Mouse (Mus musculus): ENCODE results near the gene Prex1.
"Not testable (repeated sequence)": the region's sequence is repeated elsewhere in the genome, so short reads cannot be mapped to it uniquely, and the experiment has no call there.

The Prex1 gene

DNA sequence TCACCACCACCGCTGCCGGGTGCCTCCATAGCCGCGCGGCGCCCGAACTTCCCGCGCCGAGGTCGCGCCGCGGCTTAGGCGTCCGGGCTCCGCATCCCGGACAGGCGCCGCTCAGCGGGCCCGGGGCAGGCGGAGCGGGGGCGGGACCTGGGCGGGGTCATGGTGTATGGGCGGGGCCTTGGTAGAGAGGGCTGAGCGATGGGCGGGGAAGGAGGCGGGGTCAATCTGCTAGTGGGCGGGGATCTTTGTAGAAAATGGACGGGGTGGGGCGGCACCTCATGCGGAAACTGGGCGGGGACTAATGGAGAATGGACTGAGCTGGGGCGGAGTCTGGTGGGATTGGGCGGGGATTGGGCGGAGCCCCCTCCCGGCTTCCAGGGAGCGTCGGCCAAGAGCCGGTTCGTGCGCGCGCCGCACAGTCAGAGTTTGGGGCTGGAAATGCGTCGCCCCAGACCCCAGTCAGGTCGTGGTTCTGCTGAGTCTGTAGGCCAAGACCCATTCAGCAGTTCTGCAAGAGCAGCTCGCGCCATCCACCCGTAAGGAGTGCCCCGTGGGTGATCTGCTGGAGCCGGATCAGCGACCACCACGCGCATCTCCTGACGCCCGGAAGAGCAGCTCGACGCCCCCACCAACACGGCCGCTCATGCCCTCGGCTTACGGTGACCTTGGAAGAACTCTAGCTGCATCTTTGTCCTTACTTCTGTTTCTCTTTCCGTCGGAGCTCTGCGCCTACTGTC is at the start of gene Prex1:
TSS of gene Prex1 (minus strand) at position 143 of the 737 bp plus-strand sequence.
- DNase-seq (ENCODE audit: low spot score), result peak; percentile 93

DNA sequence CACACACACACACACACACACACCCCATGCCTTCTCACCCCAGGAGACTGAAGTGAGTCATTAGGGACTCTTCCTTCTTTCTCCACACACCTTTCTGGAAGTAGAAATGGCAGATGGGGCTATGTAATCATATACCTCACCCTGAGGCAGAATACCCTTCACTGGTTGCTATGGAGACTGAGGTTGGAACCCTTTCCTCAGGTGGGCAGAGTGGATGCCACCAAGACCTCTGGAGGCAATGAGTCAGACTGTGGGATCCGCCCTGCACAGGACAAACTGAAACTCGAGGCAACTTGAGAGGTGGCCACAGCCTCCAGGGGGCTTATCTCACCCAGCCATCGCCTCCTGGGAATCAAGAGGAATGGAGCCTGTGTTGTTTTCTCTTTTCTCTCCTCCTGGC is 44.3 kb upstream of the Prex1 start:
- DNase-seq (ENCODE audit: low spot score), result no peak

DNA sequence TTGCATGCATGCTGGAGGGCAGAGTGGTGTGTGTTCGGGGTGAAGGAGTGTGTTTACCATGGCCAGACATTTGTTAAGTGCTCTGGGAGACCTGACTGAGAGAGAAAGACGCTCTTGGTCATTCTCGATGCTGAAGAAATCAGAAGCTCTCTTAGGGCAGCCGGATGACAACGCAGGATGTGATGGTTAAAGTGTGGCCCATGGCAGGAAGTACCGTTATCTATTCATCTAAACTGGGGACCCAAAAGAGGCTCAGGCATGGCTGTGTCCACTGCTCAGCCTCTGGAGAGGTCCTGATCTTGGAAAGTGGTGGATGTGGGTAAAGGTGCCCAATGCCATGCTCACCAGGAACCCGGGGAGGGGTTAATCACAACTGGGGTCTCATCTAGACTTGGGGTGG is 41.1 kb upstream of the Prex1 start:
- DNase-seq (ENCODE audit: low spot score), result no peak

DNA sequence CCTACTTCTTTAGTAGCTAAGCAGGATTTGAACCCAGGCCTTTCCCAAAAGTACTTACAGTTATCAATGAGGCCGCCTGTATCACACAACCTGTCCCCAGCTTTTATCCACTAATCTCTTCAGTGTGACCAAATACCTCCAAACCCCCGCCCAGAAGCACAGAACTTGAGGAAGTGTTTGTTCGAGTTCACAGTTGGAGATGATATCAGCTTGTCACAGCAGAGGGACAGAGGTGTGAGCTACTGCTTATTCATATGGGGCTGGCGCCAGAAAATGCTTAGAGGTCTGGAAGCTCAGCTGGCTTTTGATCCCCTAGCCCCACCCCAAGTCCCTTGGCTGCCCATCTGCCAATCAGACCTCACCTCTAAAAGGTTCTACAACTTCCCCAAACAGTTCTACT is 40.6 kb upstream of the Prex1 start:
- DNase-seq (ENCODE audit: low spot score), result no peak

DNA sequence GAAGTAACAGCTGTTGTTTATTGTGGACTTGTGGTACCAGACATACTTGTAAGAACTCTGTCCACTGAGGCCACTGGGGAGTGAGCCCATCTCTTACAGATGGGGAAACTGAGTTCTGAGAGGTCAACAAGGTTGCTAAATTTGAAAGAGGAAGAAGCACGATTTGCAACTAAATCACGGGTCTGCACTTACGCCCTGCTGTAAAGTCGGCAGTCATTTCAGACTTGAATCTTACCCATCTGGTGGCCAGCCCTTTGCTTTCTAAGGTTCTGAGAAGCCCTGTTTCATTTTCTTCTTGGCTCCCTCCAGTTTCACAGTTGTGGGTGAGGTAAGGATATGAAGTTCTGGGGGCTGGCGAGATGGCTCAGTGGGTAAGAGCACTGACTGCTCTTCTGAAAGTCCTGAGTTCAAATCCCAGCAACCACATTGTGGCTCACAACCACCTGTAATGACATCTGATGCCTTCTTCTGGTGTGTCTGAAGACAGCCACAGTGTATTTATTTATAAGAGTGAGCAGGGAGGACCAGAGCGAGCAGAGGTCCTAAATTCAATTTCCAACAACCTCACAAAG is 37.1 kb upstream of the Prex1 start:
- no peak for DNase-seq (ENCODE audit: low spot score)

DNA sequence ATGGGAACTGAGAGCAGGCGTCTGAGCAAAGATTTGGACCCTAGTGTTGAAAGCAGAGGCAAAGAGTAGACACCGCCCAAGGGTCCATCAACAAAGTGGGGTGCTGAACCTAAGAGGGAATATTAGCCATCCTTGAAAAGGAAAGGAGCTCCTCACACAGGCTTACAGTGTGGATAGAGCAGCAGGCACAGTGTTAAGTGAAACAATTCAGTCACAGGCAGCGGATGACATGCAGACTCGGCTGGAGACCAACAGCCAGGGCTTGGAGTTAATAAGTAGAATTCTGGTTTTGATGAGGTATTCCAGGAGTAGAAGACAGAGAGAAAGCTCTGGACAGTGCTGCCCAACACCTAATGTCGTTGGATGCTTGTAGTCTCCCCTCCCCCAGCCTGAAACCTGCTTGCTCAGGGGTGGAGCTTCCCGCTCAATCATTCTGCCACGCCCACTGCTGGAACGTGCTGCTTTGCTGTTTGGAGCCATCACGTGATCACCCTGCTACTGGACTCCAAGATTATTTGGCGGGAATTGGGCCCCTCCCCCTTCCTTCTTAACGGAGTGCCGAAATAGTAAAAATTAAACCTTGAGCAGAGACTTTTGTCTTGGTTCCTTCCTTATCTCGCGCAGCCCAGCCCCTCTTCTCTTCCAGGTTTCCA is 32.8 kb upstream of the Prex1 start:
- DNase-seq (ENCODE audit: low spot score), result not testable (repeated sequence)

DNA sequence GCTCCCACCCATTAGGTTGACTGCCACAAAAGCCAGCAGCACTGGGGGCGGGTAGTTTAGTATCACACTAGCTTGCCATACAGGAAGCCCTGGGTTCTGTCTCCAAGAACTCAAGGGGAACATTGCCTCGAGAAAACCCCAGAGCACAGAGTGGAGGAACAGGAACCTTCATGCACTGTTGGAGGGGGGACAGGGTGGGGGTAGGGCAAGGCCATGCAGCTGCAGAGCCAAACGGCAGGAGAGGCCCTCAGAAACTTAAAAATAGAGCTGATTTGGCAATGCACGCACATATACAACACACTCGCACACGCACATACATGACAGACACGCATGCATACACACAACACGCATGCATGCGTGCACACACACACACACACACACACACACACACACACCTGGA is 32.2 kb upstream of the Prex1 start:
- no peak for DNase-seq (ENCODE audit: low spot score)

GRCm38 (mm10) chr2:166744433-166744832 is 30.8 kb upstream of the Prex1 start:
- DNase-seq (ENCODE audit: low spot score), result no peak

GRCm38 (mm10) chr2:166743504-166743903 is 29.9 kb upstream of the Prex1 start:
- no peak for DNase-seq (ENCODE audit: low spot score)

GRCm38 (mm10) chr2:166741445-166741844 is 27.8 kb upstream of the Prex1 start:
- DNase-seq (ENCODE audit: low spot score), result no peak

- no peak for DNase-seq (ENCODE audit: low spot score)
Measured at GRCm38 (mm10) chr2:166740396-166740795, 26.8 kb upstream of the Prex1 start.

GRCm38 (mm10) chr2:166737307-166737706 is 23.7 kb upstream of the Prex1 start:
- DNase-seq (ENCODE audit: low spot score), result no peak

- DNase-seq (ENCODE audit: low spot score), result no peak
Measured at GRCm38 (mm10) chr2:166735469-166736001, 21.9 kb upstream of the Prex1 start.

GRCm38 (mm10) chr2:166732860-166733259 is 19.2 kb upstream of the Prex1 start:
- no peak for DNase-seq (ENCODE audit: low spot score)

GRCm38 (mm10) chr2:166732146-166732545 is 18.5 kb upstream of the Prex1 start:
- DNase-seq (ENCODE audit: low spot score), result no peak

GRCm38 (mm10) chr2:166731102-166731883 is 17.7 kb upstream of the Prex1 start:
- not testable (repeated sequence) for DNase-seq (ENCODE audit: low spot score)

DNA sequence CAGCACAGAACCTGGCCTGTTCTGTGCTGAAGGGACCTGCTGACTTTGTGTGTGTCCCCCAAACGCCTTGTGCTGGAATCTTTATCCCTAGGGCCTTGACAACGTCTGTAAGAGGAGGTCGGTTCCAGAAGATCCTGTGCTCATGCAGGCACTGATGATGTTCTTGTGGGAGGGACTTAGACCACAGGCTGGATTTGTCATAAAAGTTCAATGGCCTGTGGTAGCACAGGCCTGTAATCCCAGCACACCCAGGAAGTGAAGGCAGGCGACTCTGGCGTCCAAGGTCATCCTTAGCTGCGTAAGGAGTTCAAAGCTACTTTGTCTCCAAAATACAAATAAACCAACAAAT is 16.9 kb upstream of the Prex1 start:
- DNase-seq (ENCODE audit: low spot score), result no peak

- no peak for DNase-seq (ENCODE audit: low spot score)
Measured at GRCm38 (mm10) chr2:166729656-166730566, 16.3 kb upstream of the Prex1 start.

DNA sequence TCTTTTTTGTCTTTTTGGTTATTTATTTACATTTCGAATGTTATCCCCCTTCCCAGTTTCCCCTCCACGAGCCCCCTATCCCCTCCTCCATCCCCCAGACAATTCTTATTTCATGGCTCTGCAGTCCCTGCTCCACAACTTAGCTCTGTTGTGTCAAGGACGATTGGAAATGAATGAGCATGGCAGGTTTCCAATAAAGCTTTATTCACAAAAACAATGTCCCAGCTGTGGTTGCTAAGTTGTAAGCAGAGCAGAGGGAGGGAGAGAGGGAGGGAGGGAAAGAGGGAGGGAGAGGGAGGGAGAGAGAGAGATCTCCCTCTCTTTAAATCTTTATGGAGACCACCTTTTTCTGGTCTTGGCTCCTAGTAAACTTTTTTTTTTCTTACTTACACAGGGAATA is 15.4 kb upstream of the Prex1 start:
- DNase-seq (ENCODE audit: low spot score), result no peak

- DNase-seq (ENCODE audit: low spot score), result no peak
Measured at GRCm38 (mm10) chr2:166728261-166728680, 14.6 kb upstream of the Prex1 start.

- no peak for DNase-seq (ENCODE audit: low spot score)
Measured at GRCm38 (mm10) chr2:166727790-166728189, 14.2 kb upstream of the Prex1 start.

Data from urinary bladder, postnatal 10 days (tissue).